Mouse (Mus musculus): Measurements from ENCODE around the gene Map3k13. TPM values are rescaled to one million over a fixed set of nuclear protein-coding genes. Genes with fewer than 3 reads are reported as not detected.
A peak's percentile ranks its signal among the peaks of the same experiment; 100 is the strongest.

Map3k13 gene
- polyA plus RNA-seq, 1 experiment from 2014 or later, result 0.44 TPM

DNA sequence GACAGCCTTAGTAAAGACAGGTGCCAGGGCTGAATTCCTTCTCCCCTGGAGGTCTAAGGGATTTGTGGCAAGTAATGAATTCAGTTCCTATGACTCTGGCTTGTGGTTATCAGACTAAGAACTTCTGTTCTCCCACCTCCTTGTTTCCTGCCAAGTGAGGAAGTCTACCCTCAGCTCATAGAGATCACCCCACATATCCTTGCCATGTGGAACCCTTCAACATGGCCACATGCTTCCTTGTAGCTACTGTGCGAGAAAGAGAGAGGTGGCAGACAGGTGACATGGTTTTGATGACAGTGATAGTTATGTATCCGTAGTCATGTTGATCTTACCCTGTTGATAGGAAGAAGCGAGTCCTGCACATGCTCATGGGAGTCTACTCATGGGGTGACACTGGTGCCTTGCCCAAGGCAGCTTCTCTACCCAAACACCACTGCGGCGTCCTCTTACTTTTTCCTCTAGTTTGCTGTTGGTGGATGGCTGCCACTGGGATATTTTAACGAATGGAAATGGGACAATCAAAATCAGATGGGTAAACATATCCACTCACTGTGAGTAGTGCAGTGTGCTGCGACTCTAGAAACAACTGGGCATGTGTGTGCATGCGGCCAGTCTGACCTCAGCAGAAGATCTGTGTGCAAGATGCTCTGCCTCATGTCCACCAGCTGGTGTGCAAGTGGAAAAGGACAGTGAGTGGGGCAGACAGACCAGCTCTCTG lies 40.9 kb downstream of the Map3k13 start:
- no peak overlapping the region for H3K4me3 ChIP-seq (ENCODE audit: low read length)
- H3K36me3 ChIP-seq (ENCODE audit: control insufficient read depth, insufficient read depth, low read length), result no peaks in the 10 kb centered on the region
- 77% methylated on average over 8 of the region's 8 CpGs for WGBS
- no peaks in the 10 kb centered on the region for H3K4me1 ChIP-seq (replicated peaks; ENCODE audit: control insufficient read depth, insufficient read depth, low read length)
- ATAC-seq (ENCODE audit: low read depth), result no peak
- H3K27ac ChIP-seq (ENCODE audit: low read length), result no peak overlapping the region
- no peaks in the 10 kb centered on the region for H3K27me3 ChIP-seq (ENCODE audit: control insufficient read depth, insufficient read depth, low read depth, low read length)
- no peak overlapping the region for H3K4me2 ChIP-seq (ENCODE audit: low read depth, low read length)
- H3K9me3 ChIP-seq (ENCODE audit: control insufficient read depth, low read length), result no peaks in the 10 kb centered on the region
- H3K9ac ChIP-seq (ENCODE audit: low read length), result no peak overlapping the region

DNA sequence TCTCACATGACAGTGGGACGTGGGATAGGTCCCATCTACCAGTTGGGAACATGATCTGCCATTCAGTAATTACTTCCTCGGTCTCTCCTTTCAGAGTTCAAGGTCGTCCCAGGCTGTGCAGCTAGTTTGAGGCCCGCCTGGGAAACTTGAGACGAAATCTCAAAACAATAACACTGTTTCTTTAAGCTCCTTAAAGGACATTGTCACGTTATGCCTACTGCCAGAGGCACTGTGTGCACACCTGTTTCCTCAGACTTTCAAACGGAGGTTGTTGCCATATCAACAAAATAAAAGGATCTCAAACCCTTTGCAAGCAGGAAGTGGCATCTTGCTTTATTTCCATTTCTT lies 41.4 kb downstream of the Map3k13 start:
- Histone ChIP-seq H3K9me3 (ENCODE audit: control insufficient read depth, low read length) (no peaks in the 10 kb centered on the region), H3K36me3 (ENCODE audit: control insufficient read depth, insufficient read depth, low read length) (no peaks in the 10 kb centered on the region), H3K4me2 (ENCODE audit: low read depth, low read length) (no peak overlapping the region), H3K9ac (ENCODE audit: low read length) (no peak overlapping the region), H3K4me1 (replicated peaks; ENCODE audit: control insufficient read depth, insufficient read depth, low read length) (no peaks in the 10 kb centered on the region), H3K4me3 (ENCODE audit: low read length) (no peak overlapping the region), H3K27ac (ENCODE audit: low read length) (no peak overlapping the region), H3K27me3 (ENCODE audit: control insufficient read depth, insufficient read depth, low read depth, low read length) (no peaks in the 10 kb centered on the region)
- no peak for ATAC-seq (ENCODE audit: low read depth)
- WGBS, result 40% methylated on average over 7 of the region's 7 CpGs

DNA sequence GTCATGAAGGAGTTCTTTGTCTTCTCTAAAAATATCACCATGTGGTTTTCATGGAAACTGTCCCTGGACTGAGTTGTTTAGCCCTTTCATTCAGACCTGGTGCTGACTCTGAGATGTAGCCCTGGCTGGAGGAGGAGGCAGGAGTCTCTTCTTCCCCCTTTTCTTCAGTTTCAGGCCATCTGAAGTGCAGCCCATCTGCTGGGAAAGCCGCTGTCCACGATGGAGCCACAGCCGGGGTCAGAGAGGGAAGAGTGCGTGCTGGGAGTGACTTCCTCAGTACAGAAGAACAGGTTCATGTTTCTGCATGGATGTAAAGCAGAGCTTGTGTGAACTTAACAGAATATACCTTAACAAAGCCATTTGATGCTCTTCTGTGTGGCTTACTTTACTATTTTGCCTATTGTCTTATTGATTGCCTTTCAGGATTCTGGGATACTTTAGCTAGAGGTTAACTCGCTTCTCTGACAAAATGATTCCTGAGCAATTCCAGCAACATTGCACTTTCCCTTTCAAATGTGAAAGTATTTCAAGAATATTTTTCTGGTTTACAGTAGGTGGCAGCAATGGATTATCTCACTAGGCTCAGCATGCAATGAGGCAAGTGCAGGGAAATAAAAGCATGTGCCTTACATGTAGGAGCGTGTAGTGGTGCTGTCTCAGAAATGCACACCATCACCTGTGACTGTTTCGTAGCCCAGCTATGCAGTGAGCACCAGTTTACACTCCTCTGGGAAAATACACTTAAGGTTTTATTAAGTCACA lies 42.3 kb downstream of the Map3k13 start:
- no peaks in the 10 kb centered on the region for H3K4me1 ChIP-seq (replicated peaks; ENCODE audit: control insufficient read depth, insufficient read depth, low read length)
- no peak overlapping the region for H3K9ac ChIP-seq (ENCODE audit: low read length)
- no peak overlapping the region for H3K4me3 ChIP-seq (ENCODE audit: low read length)
- H3K27me3 ChIP-seq (ENCODE audit: control insufficient read depth, insufficient read depth, low read depth, low read length), result no peaks in the 10 kb centered on the region
- WGBS, result 45% methylated on average over 7 of the region's 7 CpGs
- ATAC-seq (ENCODE audit: low read depth), result no peak
- no peaks in the 10 kb centered on the region for H3K9me3 ChIP-seq (ENCODE audit: control insufficient read depth, low read length)
- no peaks in the 10 kb centered on the region for H3K36me3 ChIP-seq (ENCODE audit: control insufficient read depth, insufficient read depth, low read length)
- no peak overlapping the region for H3K4me2 ChIP-seq (ENCODE audit: low read depth, low read length)
- no peak overlapping the region for H3K27ac ChIP-seq (ENCODE audit: low read length)

DNA sequence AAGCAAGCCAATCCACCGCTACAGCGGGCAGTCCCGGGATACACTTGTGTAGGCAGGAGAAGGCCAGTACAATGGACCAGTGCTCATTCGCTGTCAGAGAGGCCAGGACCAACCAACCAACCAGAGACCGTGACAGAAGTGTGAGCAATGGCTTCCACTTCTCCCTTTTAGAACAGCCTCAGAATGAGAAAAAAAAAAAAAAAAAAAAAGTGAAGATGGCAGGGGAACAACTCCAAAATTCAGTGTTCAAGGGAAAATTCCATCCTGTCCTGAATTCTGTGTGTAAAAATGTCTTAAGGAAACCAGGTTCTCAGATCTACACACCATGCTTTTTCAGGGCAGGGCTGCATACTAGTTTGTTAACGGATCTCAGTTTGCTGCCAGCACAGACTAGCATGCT lies 43.5 kb downstream of the Map3k13 start:
- no peaks in the 10 kb centered on the region for H3K9me3 ChIP-seq (ENCODE audit: control insufficient read depth, low read length)
- no peak overlapping the region for H3K9ac ChIP-seq (ENCODE audit: low read length)
- no peak for ATAC-seq (ENCODE audit: low read depth)
- H3K27ac ChIP-seq (ENCODE audit: low read length), result no peak overlapping the region
- no peaks in the 10 kb centered on the region for H3K27me3 ChIP-seq (ENCODE audit: control insufficient read depth, insufficient read depth, low read depth, low read length)
- WGBS, result 85% methylated on average over 6 of the region's 6 CpGs
- H3K4me3 ChIP-seq (ENCODE audit: low read length), result no peak overlapping the region
- no peaks in the 10 kb centered on the region for H3K4me1 ChIP-seq (replicated peaks; ENCODE audit: control insufficient read depth, insufficient read depth, low read length)
- H3K36me3 ChIP-seq (ENCODE audit: control insufficient read depth, insufficient read depth, low read length), result no peaks in the 10 kb centered on the region
- no peak overlapping the region for H3K4me2 ChIP-seq (ENCODE audit: low read depth, low read length)

DNA sequence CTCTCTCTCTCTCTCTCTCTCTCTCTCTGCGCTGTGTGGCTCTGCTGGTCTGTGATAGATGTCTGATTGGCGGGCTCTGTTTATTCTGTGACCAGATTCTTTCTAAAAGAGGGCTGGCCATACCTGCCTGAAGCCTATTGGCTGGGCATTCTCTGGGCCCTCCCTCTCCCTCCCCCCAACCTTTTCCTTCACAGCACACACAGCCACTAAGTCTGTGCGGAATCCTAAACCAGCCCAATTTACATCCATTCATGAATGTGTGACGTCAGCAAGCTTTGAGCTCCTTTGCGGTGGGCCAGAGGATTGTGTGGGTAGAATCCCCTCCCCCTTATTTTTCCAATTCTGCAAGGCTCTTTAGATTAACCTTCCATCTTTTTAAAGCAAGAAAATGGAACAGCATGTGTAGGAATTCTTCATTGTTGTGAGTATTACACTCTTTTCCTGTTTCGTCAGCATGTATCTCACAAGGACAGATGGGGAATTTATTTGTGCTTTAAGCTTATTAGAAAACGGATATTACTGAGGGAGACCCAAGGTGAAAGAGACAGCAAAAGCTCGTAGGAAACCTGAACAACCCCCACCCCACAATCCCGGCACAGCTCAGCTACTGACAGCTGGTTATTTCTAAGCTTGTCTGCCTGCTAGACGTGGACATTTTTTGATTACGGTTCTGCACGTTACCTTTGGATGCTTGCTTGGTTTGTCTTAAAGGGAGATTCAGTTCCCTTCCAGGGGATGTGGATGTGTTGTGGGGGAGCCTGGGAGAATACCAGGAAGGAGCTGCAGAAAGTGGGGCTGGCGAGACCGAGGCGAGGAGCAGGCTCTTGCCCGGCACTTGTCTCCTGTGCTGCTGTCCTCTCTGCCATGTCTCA lies 51.9 kb downstream of the Map3k13 start:
- Histone ChIP-seq H3K4me2 (ENCODE audit: low read depth, low read length) (peak overlapping the region; percentile 82), H3K4me3 (ENCODE audit: low read length) (peak overlapping the region; percentile 55), H3K4me1 (replicated peaks; ENCODE audit: control insufficient read depth, insufficient read depth, low read length) (no peaks in the 10 kb centered on the region), H3K27ac (ENCODE audit: low read length) (peak overlapping the region; percentile 38; the same call in 1 of the 2 replicates), H3K27me3 (ENCODE audit: control insufficient read depth, insufficient read depth, low read depth, low read length) (no peaks in the 10 kb centered on the region), H3K36me3 (ENCODE audit: control insufficient read depth, insufficient read depth, low read length) (no peaks in the 10 kb centered on the region), H3K9me3 (ENCODE audit: control insufficient read depth, low read length) (no peaks in the 10 kb centered on the region), H3K9ac (ENCODE audit: low read length) (peak overlapping the region; percentile 66)
- WGBS, result 1% methylated on average over 16 of the region's 16 CpGs
- ATAC-seq (ENCODE audit: low read depth), result peak; percentile 100

DNA sequence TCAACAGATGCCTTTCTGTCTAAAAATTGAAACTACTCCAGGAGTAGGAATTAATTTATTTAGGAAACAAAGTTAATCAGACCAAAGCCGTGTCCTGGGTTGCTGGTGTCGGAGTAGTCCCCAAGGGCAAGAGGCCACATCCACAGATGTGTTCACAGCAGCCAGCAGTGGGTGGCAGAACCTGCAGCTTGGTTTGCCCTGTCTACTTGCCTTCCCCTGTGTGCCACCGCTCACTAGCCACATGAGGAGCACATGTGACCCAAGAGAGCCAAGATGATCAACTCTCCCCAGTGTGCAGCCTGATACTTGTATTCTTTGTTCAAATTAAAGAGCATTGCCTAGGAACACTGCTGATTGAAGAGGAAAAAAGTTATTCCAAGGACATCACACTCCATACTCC lies 54.3 kb downstream of the Map3k13 start:
- H3K27ac ChIP-seq (ENCODE audit: low read length), result no peak overlapping the region
- H3K4me1 ChIP-seq (replicated peaks; ENCODE audit: control insufficient read depth, insufficient read depth, low read length), result no peaks in the 10 kb centered on the region
- H3K36me3 ChIP-seq (ENCODE audit: control insufficient read depth, insufficient read depth, low read length), result no peaks in the 10 kb centered on the region
- no peak overlapping the region for H3K9ac ChIP-seq (ENCODE audit: low read length)
- no peak overlapping the region for H3K4me2 ChIP-seq (ENCODE audit: low read depth, low read length)
- H3K27me3 ChIP-seq (ENCODE audit: control insufficient read depth, insufficient read depth, low read depth, low read length), result no peaks in the 10 kb centered on the region
- no peaks in the 10 kb centered on the region for H3K9me3 ChIP-seq (ENCODE audit: control insufficient read depth, low read length)
- no peak overlapping the region for H3K4me3 ChIP-seq (ENCODE audit: low read length)
- ATAC-seq (ENCODE audit: low read depth), result no peak
- WGBS, result 83% methylated on average over 3 of the region's 3 CpGs

DNA sequence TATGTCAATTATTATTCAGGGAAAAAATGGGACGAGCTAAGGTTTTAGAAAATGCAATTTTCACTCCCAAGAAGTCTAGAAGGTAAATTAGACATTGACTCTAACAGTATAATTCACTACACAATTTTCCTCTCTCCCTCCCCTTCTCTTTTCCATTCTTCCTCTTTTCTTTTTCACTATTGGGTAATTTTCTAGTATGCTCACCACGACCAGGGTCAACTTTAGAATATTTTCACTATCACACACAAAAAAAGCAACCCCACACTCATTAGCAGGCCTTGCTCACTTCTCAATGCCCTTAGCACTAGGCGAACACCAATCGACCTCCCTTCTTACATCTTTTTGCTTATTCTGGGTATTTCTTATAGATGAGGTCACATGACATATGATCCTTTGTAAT lies 54.7 kb downstream of the Map3k13 start:
- no peak overlapping the region for H3K4me3 ChIP-seq (ENCODE audit: low read length)
- no peaks in the 10 kb centered on the region for H3K4me1 ChIP-seq (replicated peaks; ENCODE audit: control insufficient read depth, insufficient read depth, low read length)
- no peaks in the 10 kb centered on the region for H3K9me3 ChIP-seq (ENCODE audit: control insufficient read depth, low read length)
- H3K27ac ChIP-seq (ENCODE audit: low read length), result no peak overlapping the region
- no peaks in the 10 kb centered on the region for H3K36me3 ChIP-seq (ENCODE audit: control insufficient read depth, insufficient read depth, low read length)
- 79% methylated on average over 4 of the region's 4 CpGs for WGBS
- no peaks in the 10 kb centered on the region for H3K27me3 ChIP-seq (ENCODE audit: control insufficient read depth, insufficient read depth, low read depth, low read length)
- no peak overlapping the region for H3K9ac ChIP-seq (ENCODE audit: low read length)
- no peak overlapping the region for H3K4me2 ChIP-seq (ENCODE audit: low read depth, low read length)
- ATAC-seq (ENCODE audit: low read depth), result no peak

DNA sequence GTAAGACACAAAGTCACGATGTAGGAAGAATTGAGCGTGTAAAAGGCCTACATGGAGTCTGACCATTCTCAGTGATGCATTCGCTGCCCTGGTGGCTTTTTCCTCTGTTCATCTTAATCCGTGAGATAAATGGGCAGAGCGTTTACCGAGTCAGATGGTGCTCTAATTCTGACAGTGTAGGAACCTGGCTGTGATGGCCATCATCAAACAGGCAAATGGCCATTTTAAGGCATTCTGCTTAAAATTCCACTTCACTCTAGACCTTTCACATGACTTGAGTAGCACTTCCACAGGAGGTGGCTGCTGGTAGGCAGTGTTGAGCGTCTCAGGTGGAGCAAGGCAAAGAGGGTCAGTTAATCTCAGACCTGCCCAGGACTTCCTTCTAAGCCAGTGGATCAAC lies 58.2 kb downstream of the Map3k13 start:
- H3K27ac ChIP-seq (ENCODE audit: low read length), result no peak overlapping the region
- no peak overlapping the region for H3K9ac ChIP-seq (ENCODE audit: low read length)
- WGBS, result 90% methylated on average over 7 of the region's 7 CpGs
- no peaks in the 10 kb centered on the region for H3K9me3 ChIP-seq (ENCODE audit: control insufficient read depth, low read length)
- no peak for ATAC-seq (ENCODE audit: low read depth)
- H3K4me1 ChIP-seq (replicated peaks; ENCODE audit: control insufficient read depth, insufficient read depth, low read length), result no peaks in the 10 kb centered on the region
- no peak overlapping the region for H3K4me3 ChIP-seq (ENCODE audit: low read length)
- H3K27me3 ChIP-seq (ENCODE audit: control insufficient read depth, insufficient read depth, low read depth, low read length), result no peaks in the 10 kb centered on the region
- no peaks in the 10 kb centered on the region for H3K36me3 ChIP-seq (ENCODE audit: control insufficient read depth, insufficient read depth, low read length)
- no peak overlapping the region for H3K4me2 ChIP-seq (ENCODE audit: low read depth, low read length)

DNA sequence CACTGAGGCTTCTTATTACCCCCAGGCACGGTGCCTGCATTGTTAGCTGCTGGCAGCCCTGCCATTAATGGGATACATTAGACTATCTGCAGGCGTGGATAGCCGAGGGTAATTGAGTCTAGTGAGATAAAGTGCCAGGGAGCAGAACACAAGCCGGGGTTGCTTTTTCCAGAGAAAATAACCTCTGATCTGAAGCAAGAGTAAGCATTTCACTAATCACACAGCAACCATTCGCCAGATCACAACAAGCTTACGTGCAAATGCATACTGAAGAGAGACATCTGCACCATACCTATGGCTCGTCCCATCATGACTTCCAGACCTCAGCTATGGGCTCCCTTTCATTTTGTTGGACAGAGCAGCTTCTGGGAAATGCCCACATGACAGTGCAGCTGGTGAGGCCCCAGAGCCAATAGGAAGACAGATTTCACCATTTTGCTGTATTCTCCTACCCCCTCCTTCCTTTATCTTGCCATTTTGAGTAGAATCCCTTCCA lies 59.3 kb downstream of the Map3k13 start:
- no peak overlapping the region for H3K4me2 ChIP-seq (ENCODE audit: low read depth, low read length)
- 70% methylated on average over 7 of the region's 7 CpGs for WGBS
- no peaks in the 10 kb centered on the region for H3K9me3 ChIP-seq (ENCODE audit: control insufficient read depth, low read length)
- no peaks in the 10 kb centered on the region for H3K4me1 ChIP-seq (replicated peaks; ENCODE audit: control insufficient read depth, insufficient read depth, low read length)
- no peaks in the 10 kb centered on the region for H3K27me3 ChIP-seq (ENCODE audit: control insufficient read depth, insufficient read depth, low read depth, low read length)
- ATAC-seq (ENCODE audit: low read depth), result no peak
- no peak overlapping the region for H3K4me3 ChIP-seq (ENCODE audit: low read length)
- H3K36me3 ChIP-seq (ENCODE audit: control insufficient read depth, insufficient read depth, low read length), result no peaks in the 10 kb centered on the region
- no peak overlapping the region for H3K27ac ChIP-seq (ENCODE audit: low read length)
- H3K9ac ChIP-seq (ENCODE audit: low read length), result no peak overlapping the region

All from lung, embryonic 16.5 days (tissue).